Mouse (Mus musculus): Measurements from ENCODE around the gene Tmod3. TPM values are rescaled to one million over a fixed set of nuclear protein-coding genes. Genes with fewer than 3 reads are reported as not detected.

Gene Tmod3
- polyA plus RNA-seq, 2 experiments, result 9.1 to 23.8 TPM

- TF ChIP-seq CTCF (IDR thresholded peaks at IDR 0.05; ENCODE audit: low read depth) (no peak), EP300 (IDR thresholded peaks at IDR 0.05; ENCODE audit: low read depth) (no peak)
- DNase-seq (ENCODE audit: low read depth in 3 of 3, low spot score in 3 of 3) (no peak), ATAC-seq (ENCODE audit: insufficient read depth) (no peak)
- no peak overlapping the region for H3K9ac ChIP-seq (replicated peaks)
- no peaks in the 10 kb centered on the region for H3K9me3 ChIP-seq (ENCODE audit: control insufficient read depth, low read length)
- H3K27me3 ChIP-seq (ENCODE audit: control insufficient read depth, insufficient read depth, low read length), result no peaks in the 10 kb centered on the region
- H3K4me2 ChIP-seq (ENCODE audit: low read depth), result no peak overlapping the region
- H3K36me3 ChIP-seq (replicated peaks; ENCODE audit: control insufficient read depth, insufficient read depth, low read depth), result no peaks in the 10 kb centered on the region
- 74% methylated on average over 6 of the region's 6 CpGs for WGBS (ENCODE audit: insufficient replicate concordance)
- no peak overlapping the region for H3K27ac ChIP-seq
- H3K4me1 ChIP-seq (replicated peaks; ENCODE audit: control insufficient read depth in 2 of 2, insufficient read depth in 2 of 2, low read length in 1 of 2), result no peaks in the 10 kb centered on the region
- H3K4me3 ChIP-seq (ENCODE audit: insufficient read depth in 1 of 2, low read depth in 2 of 2, low read length in 2 of 2), result no peak overlapping the region
Measured at GRCm38 (mm10) chr9:75485231-75485630, 74.2 kb downstream of the Tmod3 start.

- TF ChIP-seq EP300 (IDR thresholded peaks at IDR 0.05; ENCODE audit: low read depth), result no peak
- Histone ChIP-seq H3K9me3 (ENCODE audit: control insufficient read depth, low read length) (no peaks in the 10 kb centered on the region), H3K27ac (no peak overlapping the region), H3K9ac (replicated peaks) (no peak overlapping the region), H3K4me2 (ENCODE audit: low read depth) (no peak overlapping the region), H3K27me3 (ENCODE audit: control insufficient read depth, insufficient read depth, low read length) (no peaks in the 10 kb centered on the region), H3K4me1 (replicated peaks; ENCODE audit: control insufficient read depth in 2 of 2, insufficient read depth in 2 of 2, low read length in 1 of 2) (no peaks in the 10 kb centered on the region), H3K36me3 (replicated peaks; ENCODE audit: control insufficient read depth, insufficient read depth, low read depth) (no peaks in the 10 kb centered on the region), H3K4me3 (ENCODE audit: insufficient read depth in 1 of 2, low read depth in 2 of 2, low read length in 2 of 2) (no peak overlapping the region)
- DNase-seq (ENCODE audit: low read depth in 3 of 3, low spot score in 3 of 3) (no peak), ATAC-seq (ENCODE audit: insufficient read depth) (no peak)
- WGBS (ENCODE audit: insufficient replicate concordance), result 70% methylated on average over 5 of the region's 5 CpGs
Measured at GRCm38 (mm10) chr9:75480536-75481075, 78.9 kb downstream of the Tmod3 start.

GRCm38 (mm10) chr9:75479106-75479725 lies 80.2 kb downstream of the Tmod3 start:
- Histone ChIP-seq H3K27me3 (ENCODE audit: control insufficient read depth, insufficient read depth, low read length) (no peaks in the 10 kb centered on the region), H3K4me1 (replicated peaks; ENCODE audit: control insufficient read depth in 2 of 2, insufficient read depth in 2 of 2, low read length in 1 of 2) (no peaks in the 10 kb centered on the region), H3K4me2 (ENCODE audit: low read depth) (no peak overlapping the region), H3K9ac (replicated peaks) (no peak overlapping the region), H3K4me3 (ENCODE audit: insufficient read depth in 1 of 2, low read depth in 2 of 2, low read length in 2 of 2) (no peak overlapping the region), H3K9me3 (ENCODE audit: control insufficient read depth, low read length) (no peaks in the 10 kb centered on the region), H3K36me3 (replicated peaks; ENCODE audit: control insufficient read depth, insufficient read depth, low read depth) (no peaks in the 10 kb centered on the region), H3K27ac (no peak overlapping the region)
- TF ChIP-seq CTCF (IDR thresholded peaks at IDR 0.05; ENCODE audit: low read depth) (no peak), EP300 (IDR thresholded peaks at IDR 0.05; ENCODE audit: low read depth) (no peak)
- DNase-seq (ENCODE audit: low read depth in 3 of 3, low spot score in 3 of 3), result no peak
- 67% methylated on average over 8 of the region's 8 CpGs for WGBS (ENCODE audit: insufficient replicate concordance)
- no peak for ATAC-seq (ENCODE audit: insufficient read depth)

GRCm38 (mm10) chr9:75477212-75477611 lies 82.2 kb downstream of the Tmod3 start:
- Histone ChIP-seq H3K27ac (no peak overlapping the region), H3K27me3 (ENCODE audit: control insufficient read depth, insufficient read depth, low read length) (no peaks in the 10 kb centered on the region), H3K9me3 (ENCODE audit: control insufficient read depth, low read length) (no peaks in the 10 kb centered on the region), H3K4me3 (ENCODE audit: insufficient read depth in 1 of 2, low read depth in 2 of 2, low read length in 2 of 2) (no peak overlapping the region), H3K4me2 (ENCODE audit: low read depth) (no peak overlapping the region), H3K9ac (replicated peaks) (no peak overlapping the region), H3K36me3 (replicated peaks; ENCODE audit: control insufficient read depth, insufficient read depth, low read depth) (no peaks in the 10 kb centered on the region), H3K4me1 (replicated peaks; ENCODE audit: control insufficient read depth in 2 of 2, insufficient read depth in 2 of 2, low read length in 1 of 2) (no peaks in the 10 kb centered on the region)
- TF ChIP-seq EP300 (IDR thresholded peaks at IDR 0.05; ENCODE audit: low read depth), result no peak
- TF ChIP-seq CTCF (IDR thresholded peaks at IDR 0.05; ENCODE audit: low read depth), result no peak
- DNase-seq (ENCODE audit: low read depth in 3 of 3, low spot score in 3 of 3), result no peak
- ATAC-seq (ENCODE audit: insufficient read depth), result no peak
- WGBS (ENCODE audit: insufficient replicate concordance), result 38% methylated on average over 3 of the region's 3 CpGs

- Histone ChIP-seq H3K9ac (replicated peaks) (no peak overlapping the region), H3K4me1 (replicated peaks; ENCODE audit: control insufficient read depth in 2 of 2, insufficient read depth in 2 of 2, low read length in 1 of 2) (no peaks in the 10 kb centered on the region), H3K36me3 (replicated peaks; ENCODE audit: control insufficient read depth, insufficient read depth, low read depth) (peaks cover 8% of the 10 kb centered on the region), H3K27ac (no peak overlapping the region), H3K9me3 (ENCODE audit: control insufficient read depth, low read length) (no peaks in the 10 kb centered on the region), H3K27me3 (ENCODE audit: control insufficient read depth, insufficient read depth, low read length) (no peaks in the 10 kb centered on the region), H3K4me3 (ENCODE audit: insufficient read depth in 1 of 2, low read depth in 2 of 2, low read length in 2 of 2) (no peak overlapping the region), H3K4me2 (ENCODE audit: low read depth) (no peak overlapping the region)
- TF ChIP-seq EP300 (IDR thresholded peaks at IDR 0.05; ENCODE audit: low read depth) (no peak), CTCF (IDR thresholded peaks at IDR 0.05; ENCODE audit: low read depth) (peak; percentile 43; the same call in 1 of the 2 replicates)
- ATAC-seq (ENCODE audit: insufficient read depth), result no peak
- DNase-seq (ENCODE audit: low read depth in 3 of 3, low spot score in 3 of 3), result peak; percentile 2 to 9 (median 5)
- 76% methylated on average over 14 of the region's 14 CpGs for WGBS (ENCODE audit: insufficient replicate concordance)
Measured at GRCm38 (mm10) chr9:75468297-75468696, 91.2 kb downstream of the Tmod3 start.

All from liver, embryonic 14.5 days (tissue).